Mouse (Mus musculus) E14TG2a.4 (cell line): Measurements from ENCODE around the gene Magi1.
A peak's percentile ranks its signal among the peaks of the same experiment; 100 is the strongest.

Experiments used
- H3K27me3 ChIP-seq: 2 replicates; pipeline ENCODE4 v1.6.1; 2014; ENCODE audit warnings: low read length, control low read depth; ENCODE audit not compliant: insufficient read depth
- H3K36me3 ChIP-seq: 2 replicates; pipeline ENCODE4 v1.6.1; 2014; ENCODE audit warnings: low read length, control low read depth; ENCODE audit not compliant: insufficient read depth
- H3K4me1 ChIP-seq: replicated peaks from 2 replicates; pipeline ENCODE4 v1.6.1; 2014; ENCODE audit warnings: low read depth, low read length, control low read depth
- H3K4me3 ChIP-seq: replicated peaks from 2 replicates; pipeline ENCODE4 v1.5.1; 2014; ENCODE audit warnings: mild to moderate bottlenecking, low read length
- H3K9me3 ChIP-seq: 2 replicates; pipeline ENCODE4 v1.6.1; 2014; ENCODE audit warnings: low read length, control low read depth
- CTCF ChIP-seq: conservative IDR thresholded peaks from 2 replicates; pipeline ENCODE4 v1.5.1; 2014; ENCODE audit warnings: low read length
- NANOG ChIP-seq: IDR thresholded peaks from 2 replicates; pipeline ENCODE4 v1.6.1; 2014; ENCODE audit warnings: borderline replicate concordance, low read length, mixed read lengths
- POU5F1 ChIP-seq: IDR thresholded peaks from 2 replicates; pipeline ENCODE4 v1.6.1; 2014; ENCODE audit warnings: low read length, borderline replicate concordance

Gene Magi1

GRCm38 (mm10) chr6:94201940-94202339, 81.8 kb downstream of the Magi1 start:
- Histone ChIP-seq H3K4me3 (no peak overlapping the region), H3K9me3 (no peaks in the 10 kb centered on the region)

GRCm38 (mm10) chr6:94200910-94201309, 82.8 kb downstream of the Magi1 start:
- Histone ChIP-seq H3K4me3 (no peak overlapping the region), H3K36me3 (no peaks in the 10 kb centered on the region), H3K27me3 (no peaks in the 10 kb centered on the region), H3K4me1 (peaks cover 40% of the 10 kb centered on the region), H3K9me3 (no peaks in the 10 kb centered on the region)
- TF ChIP-seq CTCF (no peak), NANOG (no peak), POU5F1 (no peak)

More at GRCm38 (mm10) chr6:94201940-94202339, 81.8 kb downstream of the Magi1 start:
- H3K36me3 ChIP-seq, result no peaks in the 10 kb centered on the region
- no peak for TF ChIP-seq CTCF
- TF ChIP-seq POU5F1, result no peak
- TF ChIP-seq NANOG, result no peak
- H3K4me1 ChIP-seq, result peaks cover 51% of the 10 kb centered on the region
- H3K27me3 ChIP-seq, result no peaks in the 10 kb centered on the region

- TF ChIP-seq POU5F1, result no peak
- TF ChIP-seq CTCF, result no peak
- TF ChIP-seq NANOG, result no peak
- Histone ChIP-seq H3K36me3 (no peaks in the 10 kb centered on the region), H3K4me1 (peaks cover 39% of the 10 kb centered on the region), H3K27me3 (no peaks in the 10 kb centered on the region), H3K4me3 (no peak overlapping the region), H3K9me3 (no peaks in the 10 kb centered on the region)
These were observed 84.0 kb downstream of the Magi1 start for GRCm38 (mm10) chr6:94199696-94200095.

- TF ChIP-seq POU5F1 (no peak), CTCF (no peak), NANOG (no peak)
- H3K4me3 ChIP-seq, result no peak overlapping the region
- H3K9me3 ChIP-seq, result no peaks in the 10 kb centered on the region
- H3K36me3 ChIP-seq, result no peaks in the 10 kb centered on the region
- H3K4me1 ChIP-seq, result peaks cover 31% of the 10 kb centered on the region
- no peaks in the 10 kb centered on the region for H3K27me3 ChIP-seq
These were observed 85.9 kb downstream of the Magi1 start for GRCm38 (mm10) chr6:94197831-94198230.

- Histone ChIP-seq H3K4me1 (peaks cover 28% of the 10 kb centered on the region), H3K4me3 (no peak overlapping the region), H3K9me3 (no peaks in the 10 kb centered on the region), H3K36me3 (no peaks in the 10 kb centered on the region), H3K27me3 (no peaks in the 10 kb centered on the region)
- TF ChIP-seq NANOG (no peak), CTCF (no peak), POU5F1 (no peak)
These were observed 88.3 kb downstream of the Magi1 start for GRCm38 (mm10) chr6:94195303-94195911.

GRCm38 (mm10) chr6:94190830-94191229, 92.9 kb downstream of the Magi1 start:
- TF ChIP-seq POU5F1 (no peak), NANOG (no peak), CTCF (no peak)
- H3K36me3 ChIP-seq, result no peaks in the 10 kb centered on the region
- no peaks in the 10 kb centered on the region for H3K9me3 ChIP-seq
- no peak overlapping the region for H3K4me3 ChIP-seq
- H3K4me1 ChIP-seq, result peaks cover 60% of the 10 kb centered on the region
- no peaks in the 10 kb centered on the region for H3K27me3 ChIP-seq

- no peak overlapping the region for H3K4me3 ChIP-seq
- no peaks in the 10 kb centered on the region for H3K9me3 ChIP-seq
- no peaks in the 10 kb centered on the region for H3K27me3 ChIP-seq
- H3K36me3 ChIP-seq, result no peaks in the 10 kb centered on the region
- peaks cover 61% of the 10 kb centered on the region for H3K4me1 ChIP-seq
- TF ChIP-seq NANOG (no peak), CTCF (no peak), POU5F1 (no peak)
These were observed 94.3 kb downstream of the Magi1 start for GRCm38 (mm10) chr6:94189379-94189778.

- H3K27me3 ChIP-seq, result no peaks in the 10 kb centered on the region
- no peak overlapping the region for H3K4me3 ChIP-seq
- H3K4me1 ChIP-seq, result peaks cover 79% of the 10 kb centered on the region
- H3K9me3 ChIP-seq, result no peaks in the 10 kb centered on the region
- H3K36me3 ChIP-seq, result no peaks in the 10 kb centered on the region
- no peak for TF ChIP-seq CTCF
- no peak for TF ChIP-seq POU5F1
- TF ChIP-seq NANOG, result no peak
These were observed 96.9 kb downstream of the Magi1 start for GRCm38 (mm10) chr6:94186628-94187319.

GRCm38 (mm10) chr6:94184268-94184667, 99.4 kb downstream of the Magi1 start:
- Histone ChIP-seq H3K4me3 (0 out of 2 replicates have a peak overlapping the region, but pooled peaks have one; percentile 57), H3K27me3 (no peaks in the 10 kb centered on the region), H3K9me3 (no peaks in the 10 kb centered on the region), H3K4me1 (peaks cover 87% of the 10 kb centered on the region), H3K36me3 (no peaks in the 10 kb centered on the region)
- no peak for TF ChIP-seq POU5F1
- no peak for TF ChIP-seq CTCF
- no peak for TF ChIP-seq NANOG
